Mouse (Mus musculus) stomach, embryonic 14.5 days (tissue): ENCODE data around the gene Ccdc51. TPM values are rescaled to one million over a fixed set of nuclear protein-coding genes. Genes with fewer than 3 reads are reported as not detected.
A peak's percentile ranks its signal among the peaks of the same experiment; 100 is the strongest.

ENCODE experiments used
- ATAC-seq: fragments of 200-750 bp; cut with Nextera tagmentation; 2 replicates; pipeline ENCODE4 v1.8.0; 2017; ENCODE audit warnings: low read depth, moderate TSS enrichment; ENCODE audit not compliant: insufficient number of reproducible peaks, insufficient read depth, low FRiP score
- H3K27ac ChIP-seq: fragments of 300-500 bp; sonication (generic); 2 replicates; pipeline ENCODE4 v1.5.1; 2014; ENCODE audit warnings: mild to moderate bottlenecking, low read length, moderate library complexity, mixed read lengths
- H3K27me3 ChIP-seq: fragments of 300-500 bp; sonication (generic); 2 replicates; pipeline ENCODE4 v1.6.1; 2014; ENCODE audit warnings: low read length, control low read depth, mixed read lengths; ENCODE audit not compliant: control insufficient read depth, insufficient read depth
- H3K36me3 ChIP-seq: fragments of 300-500 bp; sonication (generic); 2 replicates; pipeline ENCODE4 v1.6.1; 2014; ENCODE audit warnings: mild to moderate bottlenecking, control low read depth, low read length, moderate library complexity, mixed read lengths; ENCODE audit not compliant: control insufficient read depth, insufficient read depth
- H3K4me1 ChIP-seq: fragments of 300-500 bp; sonication (generic); 2 replicates; pipeline ENCODE4 v1.6.1; 2014; ENCODE audit warnings: low read length, control low read depth, mixed read lengths; ENCODE audit not compliant: control insufficient read depth, insufficient read depth
- H3K4me2 ChIP-seq: fragments of 300-500 bp; sonication (generic); replicated peaks from 2 replicates; pipeline ENCODE4 v1.6.1; 2014; ENCODE audit warnings: low read depth, low read length, control low read depth
- H3K4me3 ChIP-seq: fragments of 300-500 bp; sonication (generic); 2 replicates; pipeline ENCODE4 v1.5.1; 2014; ENCODE audit warnings: low read depth, low read length, control low read depth
- H3K9ac ChIP-seq: fragments of 300-500 bp; sonication (generic); replicated peaks from 2 replicates; pipeline ENCODE4 v1.6.1; 2014; ENCODE audit warnings: low read depth, mild to moderate bottlenecking, control low read depth, low read length, moderate library complexity, mixed read lengths
- H3K9me3 ChIP-seq: fragments of 300-500 bp; sonication (generic); 2 replicates; pipeline ENCODE4 v1.6.1; 2016; ENCODE audit warnings: low read depth, low read length, control low read depth; ENCODE audit not compliant: control insufficient read depth
- WGBS: fragments of 180-500 bp; shearing (Covaris S2); extraction: QIAGEN DNeasy Blood & Tissue Kit; methylation state at CpG from one replicate; pipeline ENCODE4 v1.1.7; 2014; 5-methylcytosine and 5-hydroxymethylcytosine counted together
- polyA plus RNA-seq: library from polyadenylated mRNA; unstranded; fragments of >200 nt; fragmentation: Nextera tagmentation; extraction: Ambion mirVana; gene quantifications from 2 replicates; pipeline ENCODE4 v1.2.1, GENCODE M21; 2014

The Ccdc51 gene
- polyA plus RNA-seq, 1 experiment from 2014 or later: 13.1 TPM

DNA sequence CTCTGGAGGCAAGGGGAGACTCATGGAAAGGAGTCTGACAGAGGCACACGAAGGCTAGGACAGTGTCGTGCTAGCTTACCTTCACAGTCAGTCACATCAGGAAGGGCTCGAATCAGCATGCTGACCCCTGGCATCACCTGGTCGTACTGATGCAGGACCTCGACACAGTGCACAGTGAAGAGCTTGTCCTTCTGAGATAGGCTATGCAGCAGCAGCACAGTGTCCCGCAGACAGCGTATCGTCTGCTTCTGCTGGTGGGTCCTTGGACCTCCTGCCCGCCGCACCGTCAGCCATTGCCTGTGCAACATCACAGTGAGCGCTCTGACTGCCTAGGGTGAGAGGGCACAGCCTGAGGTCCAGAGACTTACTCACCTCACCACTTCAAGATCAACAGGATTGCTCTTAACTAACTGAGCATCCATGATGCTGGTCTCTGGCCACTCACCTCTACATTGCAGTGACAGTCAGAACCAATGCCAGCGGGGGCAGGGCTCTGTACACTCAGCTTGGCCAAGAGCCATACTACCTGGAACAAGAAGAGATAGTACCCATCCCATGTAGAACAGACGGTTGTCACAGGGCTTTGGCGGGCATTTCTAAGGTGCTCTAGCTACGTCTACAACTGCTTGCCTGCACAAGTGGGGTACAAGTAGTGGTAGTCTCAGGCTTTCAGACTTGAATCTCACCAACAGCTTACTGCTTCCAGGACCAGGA lies 22.0 kb upstream of the Ccdc51 start:
- 89% methylated on average over 16 of the region's 16 CpGs for WGBS
- peaks cover 48% of the 10 kb centered on the region for H3K36me3 ChIP-seq

DNA sequence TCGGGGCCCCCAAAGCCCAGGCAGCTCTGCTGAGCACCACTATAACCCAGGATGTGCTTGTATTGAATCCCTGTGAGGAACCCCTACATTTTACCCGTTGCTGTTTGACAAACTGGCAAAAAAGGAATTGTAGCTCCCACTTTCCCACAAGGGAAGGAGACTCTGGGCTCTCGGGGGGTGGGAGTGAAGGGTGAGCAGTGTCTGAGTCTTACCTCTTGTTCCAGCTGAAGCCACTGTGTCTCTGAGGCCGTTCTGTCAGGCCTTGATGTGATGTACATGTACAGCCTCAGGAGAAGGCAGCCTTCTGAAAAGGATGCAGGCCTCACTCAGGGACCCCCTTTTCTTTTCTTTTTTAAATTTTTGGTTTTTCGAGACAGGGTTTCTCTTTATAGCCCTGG lies 21.4 kb upstream of the Ccdc51 start:
- H3K4me1 ChIP-seq: peaks cover 3% of the 10 kb centered on the region; the same call in 1 of the 2 replicates
- no peak overlapping the region for H3K4me3 ChIP-seq
- ATAC-seq: no peak
- no peaks in the 10 kb centered on the region for H3K27me3 ChIP-seq
- no peak overlapping the region for H3K27ac ChIP-seq
- no peak overlapping the region for H3K4me2 ChIP-seq
- H3K36me3 ChIP-seq: peaks cover 54% of the 10 kb centered on the region
- H3K9me3 ChIP-seq: no peaks in the 10 kb centered on the region
- 89% methylated on average over 5 of the region's 5 CpGs for WGBS
- no peak overlapping the region for H3K9ac ChIP-seq

More for the DNA sequence above, 22.0 kb upstream of the Ccdc51 start:
- H3K4me2 ChIP-seq: no peak overlapping the region
- no peak overlapping the region for H3K4me3 ChIP-seq
- peaks cover 6% of the 10 kb centered on the region; the same call in 1 of the 2 replicates for H3K4me1 ChIP-seq
- H3K9ac ChIP-seq: no peak overlapping the region; the same call in 1 of the 2 replicates
- ATAC-seq: no peak
- no peak overlapping the region; the same call in 1 of the 2 replicates for H3K27ac ChIP-seq
- H3K9me3 ChIP-seq: no peaks in the 10 kb centered on the region
- no peaks in the 10 kb centered on the region for H3K27me3 ChIP-seq

DNA sequence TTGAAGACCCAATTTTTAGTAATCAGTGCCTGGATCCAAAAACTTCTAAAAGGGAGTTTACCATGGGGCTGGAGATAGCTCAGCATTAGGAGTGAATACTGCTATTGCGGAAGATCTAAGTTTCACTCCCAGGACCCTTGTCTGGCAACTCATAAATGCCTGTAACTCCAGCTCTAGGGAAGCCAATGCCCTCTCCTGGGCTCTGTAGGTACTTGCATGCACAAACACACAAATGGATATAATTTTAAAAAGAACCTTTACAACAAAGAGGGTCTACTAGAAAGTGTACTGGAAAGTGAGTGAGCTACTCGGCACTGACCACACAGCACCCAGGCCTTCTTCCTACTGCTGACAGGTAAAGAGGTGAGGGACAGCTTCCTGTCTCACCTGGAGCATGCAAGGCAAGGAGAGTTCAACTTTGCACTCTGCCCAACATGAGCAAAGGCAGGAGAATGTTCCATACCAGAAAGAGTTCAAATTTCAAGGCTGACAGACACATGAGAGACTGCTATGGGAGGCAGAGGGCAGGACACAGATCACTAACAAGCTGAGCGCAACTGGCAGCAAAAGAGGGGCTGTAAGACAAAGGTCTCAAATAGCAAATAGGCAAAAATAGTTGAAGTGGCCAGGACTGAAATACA lies 14.1 kb upstream of the Ccdc51 start:
- Histone ChIP-seq H3K4me1 (peaks cover 9% of the 10 kb centered on the region), H3K27ac (no peak overlapping the region), H3K36me3 (peaks cover 73% of the 10 kb centered on the region), H3K9ac (no peak overlapping the region), H3K4me3 (no peak overlapping the region), H3K9me3 (no peaks in the 10 kb centered on the region), H3K4me2 (no peak overlapping the region), H3K27me3 (no peaks in the 10 kb centered on the region)
- 98% methylated on average over 3 of the region's 3 CpGs for WGBS
- ATAC-seq: no peak

DNA sequence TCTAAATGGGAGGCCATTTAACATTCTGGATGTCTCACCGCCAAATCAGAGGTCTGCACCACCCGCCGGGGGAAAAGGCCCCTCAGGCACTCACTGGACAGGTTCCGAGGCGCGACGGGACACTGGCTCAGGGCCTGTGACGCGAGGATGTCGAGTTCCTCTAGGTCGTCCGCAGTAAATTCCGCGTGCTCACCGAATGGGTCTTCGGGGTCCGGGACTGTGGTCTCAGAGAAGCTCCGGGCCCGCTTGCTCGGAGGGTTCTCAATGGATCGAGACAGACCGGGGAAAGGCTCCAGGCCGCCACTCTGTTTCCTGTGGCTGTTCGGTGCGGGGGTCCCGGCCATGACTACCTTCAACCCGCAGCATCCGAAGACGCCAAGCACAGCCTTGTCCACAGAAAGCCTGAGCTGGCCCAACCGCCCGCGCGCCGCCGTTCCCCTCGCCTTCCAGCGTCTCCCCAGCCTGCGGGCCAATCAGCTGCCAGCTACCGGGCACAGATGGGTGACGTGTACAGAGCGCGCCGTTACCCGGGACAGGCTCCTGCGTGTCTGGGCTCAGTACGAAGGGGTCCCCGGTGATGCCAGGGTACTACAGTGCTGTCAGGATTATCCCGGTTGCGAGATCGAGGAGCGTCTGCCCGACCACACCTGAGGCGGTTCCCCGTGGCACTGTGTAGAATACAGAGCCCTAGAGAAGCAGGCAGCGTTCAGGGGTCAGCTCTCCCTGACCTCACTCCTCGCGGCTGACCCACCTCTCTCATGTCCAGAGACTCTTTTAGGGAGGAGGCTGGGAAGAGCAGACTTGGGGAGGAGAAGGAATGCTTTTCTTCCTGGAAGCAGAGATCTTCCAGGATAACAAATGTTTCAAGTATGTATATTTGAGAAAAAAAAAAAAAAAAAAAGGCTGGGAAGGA lies 8.4 kb upstream of the Ccdc51 start, which contains the start of gene Atrip:
Gene Atrip, minus strand, starts transcription at position 464 of the 913 bp plus-strand sequence.
- Histone ChIP-seq H3K9me3 (no peaks in the 10 kb centered on the region), H3K27me3 (no peaks in the 10 kb centered on the region), H3K36me3 (peaks cover 27% of the 10 kb centered on the region), H3K4me2 (peak within 1 kb of the TSS; percentile 96), H3K27ac (peak within 1 kb of the TSS; percentile 53; the same call in 1 of the 2 replicates), H3K4me3 (peak within 1 kb of the TSS; percentile 83), H3K9ac (peak within 1 kb of the TSS; percentile 79), H3K4me1 (peaks cover 14% of the 10 kb centered on the region)
- under 1% methylated on average over 57 of the region's 57 CpGs for WGBS
- peak; percentile 97 for ATAC-seq

DNA sequence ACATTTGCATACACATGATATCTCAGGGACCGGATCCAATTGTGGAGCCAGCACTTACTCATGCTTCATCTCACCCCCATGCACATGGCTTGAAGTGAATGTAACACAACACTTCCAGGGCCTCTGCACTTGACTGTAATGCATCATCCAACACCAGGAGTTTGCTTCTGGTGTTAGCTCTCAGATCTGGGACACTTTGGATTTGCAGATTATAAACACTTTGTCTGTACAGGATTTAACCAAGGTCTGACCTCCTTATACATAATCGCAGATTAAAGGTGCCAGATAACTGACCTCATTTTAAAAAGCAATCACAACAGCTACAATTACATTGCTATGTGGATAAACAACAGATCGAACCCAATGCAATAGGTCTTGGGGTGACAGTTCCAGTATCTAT lies 1.8 kb upstream of the Ccdc51 start:
- ATAC-seq: no peak
- no peaks in the 10 kb centered on the region for H3K27me3 ChIP-seq
- H3K4me3 ChIP-seq: no peak overlapping the region
- H3K9ac ChIP-seq: no peak overlapping the region
- H3K4me1 ChIP-seq: peaks cover 16% of the 10 kb centered on the region; the same call in 1 of the 2 replicates
- WGBS: 92% methylated on average over 3 of the region's 3 CpGs
- H3K27ac ChIP-seq: no peak overlapping the region
- 0 out of 2 replicates have a peak overlapping the region, but pooled peaks have one; percentile 54 for H3K4me2 ChIP-seq
- no peaks in the 10 kb centered on the region for H3K9me3 ChIP-seq
- peaks cover 4% of the 10 kb centered on the region for H3K36me3 ChIP-seq

DNA sequence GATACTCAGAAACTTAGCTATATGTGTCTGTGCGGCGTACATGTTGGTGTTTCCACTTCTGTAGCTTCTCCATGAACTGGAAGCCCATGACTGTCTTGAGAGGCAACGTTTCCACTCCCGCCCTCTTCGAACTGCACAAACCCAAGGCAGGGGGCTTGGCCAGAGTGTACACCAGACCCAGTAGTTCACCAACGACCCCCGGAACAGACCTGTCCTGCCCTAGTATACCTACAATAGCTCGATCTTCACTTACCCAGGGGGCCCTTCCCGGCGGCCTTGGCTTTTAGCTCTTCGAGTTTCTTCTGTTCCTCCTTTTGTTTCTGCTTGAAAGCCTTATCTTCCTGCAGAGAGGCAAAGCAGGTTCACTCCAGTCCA lies 557 bp upstream of the Ccdc51 start:
- Histone ChIP-seq H3K4me1 (peaks cover 16% of the 10 kb centered on the region; the same call in 1 of the 2 replicates), H3K36me3 (peaks cover 4% of the 10 kb centered on the region), H3K9ac (peak overlapping the region; percentile 72), H3K4me3 (peak overlapping the region; percentile 74), H3K27me3 (no peaks in the 10 kb centered on the region), H3K9me3 (no peaks in the 10 kb centered on the region), H3K27ac (peak overlapping the region; percentile 50; the same call in 1 of the 2 replicates), H3K4me2 (peak overlapping the region; percentile 54)
- WGBS: 5% methylated on average over 11 of the region's 11 CpGs
- ATAC-seq: no peak

DNA sequence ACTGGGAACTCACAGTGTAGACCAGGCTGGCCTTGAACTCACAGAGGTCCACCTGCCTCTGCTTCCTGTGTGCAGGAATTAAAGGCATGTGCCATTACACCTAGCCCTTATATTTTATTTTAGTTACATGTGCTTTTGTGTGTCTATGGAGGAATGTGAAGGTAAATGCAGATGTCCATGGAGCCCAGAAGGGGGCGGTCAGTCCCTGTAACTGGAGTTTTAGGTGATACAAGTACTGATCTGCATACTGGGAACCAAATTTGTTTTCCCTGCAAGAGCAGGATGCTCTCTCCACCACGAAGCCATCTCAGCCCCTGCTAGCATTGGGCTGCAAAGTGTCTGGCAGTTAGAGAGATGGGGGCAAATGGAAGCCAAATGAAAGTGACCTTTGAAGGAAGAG lies 2.6 kb downstream of the Ccdc51 start:
- WGBS: 16% methylated on average over 2 of the region's 2 CpGs
- no peak overlapping the region for H3K4me3 ChIP-seq
- peaks cover 16% of the 10 kb centered on the region; the same call in 1 of the 2 replicates for H3K4me1 ChIP-seq

DNA sequence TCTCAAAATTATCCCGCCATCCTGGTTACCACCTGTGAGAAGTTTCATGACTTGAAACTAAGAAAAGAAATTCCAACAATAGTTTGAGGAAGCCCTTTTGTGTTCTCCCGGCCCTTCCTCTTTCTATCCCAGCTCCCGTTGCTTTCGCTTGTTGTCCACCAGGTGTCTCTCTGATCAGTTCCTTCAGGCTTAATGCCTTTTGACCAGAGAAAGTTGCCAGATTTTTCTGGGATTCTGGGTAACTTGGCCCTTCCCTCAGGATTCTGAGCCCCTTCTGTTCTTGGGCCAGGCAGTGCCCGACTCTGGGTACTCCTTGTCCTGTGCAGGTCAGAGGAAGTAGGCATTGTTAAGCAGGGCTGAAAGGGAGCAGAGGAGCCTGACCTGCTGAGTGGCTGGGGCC lies 5.7 kb downstream of the Ccdc51 start:
- Histone ChIP-seq H3K9me3 (no peaks in the 10 kb centered on the region), H3K36me3 (peaks cover 9% of the 10 kb centered on the region), H3K4me3 (no peak overlapping the region), H3K4me2 (no peak overlapping the region), H3K27ac (no peak overlapping the region), H3K9ac (no peak overlapping the region), H3K4me1 (peaks cover 4% of the 10 kb centered on the region; the same call in 1 of the 2 replicates), H3K27me3 (no peaks in the 10 kb centered on the region)
- ATAC-seq: no peak
- WGBS: 12% methylated on average over 5 of the region's 5 CpGs

More for the DNA sequence above, 2.6 kb downstream of the Ccdc51 start:
- ATAC-seq: no peak
- H3K4me2 ChIP-seq: no peak overlapping the region
- peaks cover 2% of the 10 kb centered on the region for H3K36me3 ChIP-seq
- H3K27me3 ChIP-seq: no peaks in the 10 kb centered on the region
- H3K9me3 ChIP-seq: no peaks in the 10 kb centered on the region
- no peak overlapping the region for H3K27ac ChIP-seq
- no peak overlapping the region for H3K9ac ChIP-seq
